Mouse (Mus musculus): ENCODE measurements around the gene Ptpn14.

DNA sequence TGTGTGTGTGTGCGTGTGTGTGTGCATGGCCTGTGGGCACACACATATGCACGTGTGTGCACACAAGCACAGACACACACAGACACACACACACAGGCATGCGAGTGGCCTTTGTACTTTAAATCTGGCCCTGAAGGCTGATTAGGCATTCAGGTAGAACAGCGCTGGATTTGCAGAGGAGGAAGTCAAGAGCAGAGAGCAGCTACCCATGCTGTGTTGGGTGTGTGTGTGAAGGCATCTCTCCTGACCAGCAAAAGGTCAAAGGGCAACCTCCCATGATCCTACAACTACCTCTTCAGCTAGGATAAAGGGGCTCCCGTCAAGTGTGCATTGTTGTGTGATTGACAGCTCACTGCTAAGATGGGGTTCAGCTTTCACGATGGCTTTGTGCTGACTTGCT lies 61.5 kb downstream of the Ptpn14 start:
- TF ChIP-seq USF1 (IDR thresholded peaks at IDR 0.05; ENCODE audit: low read depth) (no peak), POLR2A (IDR thresholded peaks at IDR 0.05; ENCODE audit: insufficient read length, low read depth) (no peak), TCF3 (IDR thresholded peaks at IDR 0.05; ENCODE audit: insufficient read length, low read depth) (no peak), SRF (IDR thresholded peaks at IDR 0.05; ENCODE audit: control insufficient read depth, insufficient read length, low read depth) (no peak), TCF12 (IDR thresholded peaks at IDR 0.05; ENCODE audit: insufficient read depth, poor library complexity, severe bottlenecking) (no peak), MYOG (IDR thresholded peaks at IDR 0.05; ENCODE audit: control insufficient read depth in 1 of 3, insufficient read depth in 1 of 3, insufficient read length in 2 of 3, low read depth in 2 of 3) (no peak), MAX (IDR thresholded peaks at IDR 0.05; ENCODE audit: low read depth) (no peak), CEBPB (IDR thresholded peaks at IDR 0.05; ENCODE audit: insufficient read depth, poor library complexity, severe bottlenecking) (no peak), E2F4 (IDR thresholded peaks at IDR 0.05; ENCODE audit: insufficient read depth) (no peak), MYOD1 (IDR thresholded peaks at IDR 0.05; ENCODE audit: control insufficient read depth in 1 of 3, insufficient read length in 2 of 3, low read depth in 2 of 3) (no peak)

Measured in myocyte (in vitro differentiated cells).